In the genomic region with DNA sequence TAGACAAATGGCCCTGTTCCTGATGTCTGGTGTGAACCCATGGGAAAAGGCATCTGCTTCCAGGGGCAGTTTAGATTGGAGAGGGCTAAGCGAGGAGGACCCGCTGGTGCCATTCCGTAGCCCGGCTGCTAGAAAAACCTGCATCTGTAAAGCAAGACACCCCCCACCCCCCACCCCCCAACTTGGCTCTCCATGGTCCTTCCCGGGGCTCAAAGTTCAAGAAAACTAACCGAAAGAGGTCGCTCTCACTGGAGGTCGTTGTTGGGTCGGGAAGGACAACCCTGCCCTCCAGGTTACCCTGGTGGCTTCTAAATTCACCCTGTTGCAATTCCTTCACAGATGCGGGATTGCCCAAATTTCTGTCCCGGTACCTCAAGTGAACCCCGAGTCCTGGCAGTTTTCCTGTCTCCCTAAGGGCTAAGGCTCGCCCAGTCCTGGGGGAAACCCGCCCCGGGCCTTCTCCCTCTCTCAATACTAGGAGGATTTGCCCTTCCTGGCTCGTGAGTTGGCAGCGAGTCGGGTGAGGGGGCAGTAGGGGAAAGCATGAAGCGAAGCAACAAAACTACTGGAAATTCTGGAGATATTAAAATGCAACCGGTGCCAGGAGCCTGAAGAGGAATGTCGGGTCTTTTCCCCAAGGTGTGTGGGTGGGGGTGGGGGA, we compare ENCODE assay signal across 8 mouse cellular contexts. TPM values are rescaled to one million over a fixed set of nuclear protein-coding genes. Genes with fewer than 3 reads are reported as not detected.
A peak's percentile ranks its signal among the peaks of the same experiment; 100 is the strongest.
DNase-seq lines count a peak whose midpoint lies in the region; ATAC-seq lines count a peak whose summit lies in the region.

A gene (plus strand): TSS at position 531 of the 661 bp plus-strand sequence.

- peak within 1 kb of the TSS; percentile 90 for H3K9ac ChIP-seq in heart, embryonic 13.5 days
- peak within 1 kb of the TSS; percentile 70 for H3K9ac ChIP-seq in kidney, embryonic 16.5 days (replicated peaks; ENCODE audit: low read length)
- no peak within 1 kb of the TSS for H3K9ac ChIP-seq in liver, embryonic 16.5 days (ENCODE audit: low read depth, low read length)

- H3K27ac ChIP-seq in embryonic facial prominence, embryonic 10.5 days (replicated peaks), result peak within 1 kb of the TSS; percentile 65
- H3K27ac ChIP-seq in heart, embryonic 13.5 days (replicated peaks), result peak within 1 kb of the TSS; percentile 71
- peak within 1 kb of the TSS; percentile 40; the same call in 1 of the 2 replicates for H3K27ac ChIP-seq in kidney, embryonic 16.5 days (ENCODE audit: low read length)
- no peak within 1 kb of the TSS for H3K27ac ChIP-seq in liver, embryonic 16.5 days (ENCODE audit: low read length)

- H3K4me3 ChIP-seq in embryonic facial prominence, embryonic 10.5 days, result peak within 1 kb of the TSS; percentile 63
- peak within 1 kb of the TSS; percentile 62 for H3K4me3 ChIP-seq in heart, embryonic 13.5 days
- peak within 1 kb of the TSS; percentile 50 for H3K4me3 ChIP-seq in kidney, embryonic 16.5 days (ENCODE audit: low read length)
- H3K4me3 ChIP-seq in liver, embryonic 16.5 days (ENCODE audit: low read depth, low read length), result peak within 1 kb of the TSS; percentile 48

- H3K27me3 ChIP-seq in embryonic facial prominence, embryonic 10.5 days (replicated peaks; ENCODE audit: low read depth, poor library complexity, severe bottlenecking), result peaks cover 92% of the 10 kb centered on the region
- H3K27me3 ChIP-seq in heart, embryonic 13.5 days (replicated peaks), result peaks cover 53% of the 10 kb centered on the region
- peaks cover 57% of the 10 kb centered on the region for H3K27me3 ChIP-seq in kidney, embryonic 16.5 days (ENCODE audit: insufficient read depth, low read length)
- H3K27me3 ChIP-seq in liver, embryonic 16.5 days (ENCODE audit: control insufficient read depth, insufficient read depth, low read depth, low read length), result peaks cover 78% of the 10 kb centered on the region

- no peak for ATAC-seq in heart, embryonic 13.5 days (ENCODE audit: extremely low read depth, insufficient number of reproducible peaks, low FRiP score, low TSS enrichment)
- ATAC-seq in kidney, embryonic 16.5 days (ENCODE audit: low FRiP score, low TSS enrichment), result no peak
- no peak for ATAC-seq in liver, embryonic 16.5 days (ENCODE audit: low read depth)
- no peak for ATAC-seq in granulocyte monocyte progenitor cell, adult 5-6 weeks (replicated peaks; ENCODE audit: poor library complexity, severe bottlenecking)

- no peak for DNase-seq in gastrocnemius, adult 18-20 months (ENCODE audit: low spot score)
- no peak for DNase-seq in gastrocnemius, postnatal 4 days (ENCODE audit: low spot score in 2 of 2)
- peak; percentile 58 for DNase-seq in embryonic facial prominence, embryonic 10.5 days (ENCODE audit: low spot score)
- no peak for DNase-seq in thymus, postnatal 0 days (ENCODE audit: low spot score)

- peaks cover 78% of the 10 kb centered on the region for H3K4me1 ChIP-seq in embryonic facial prominence, embryonic 10.5 days
- H3K4me1 ChIP-seq in heart, embryonic 13.5 days, result peaks cover 66% of the 10 kb centered on the region
- peaks cover 42% of the 10 kb centered on the region for H3K4me1 ChIP-seq in kidney, embryonic 16.5 days (ENCODE audit: insufficient read depth, low read length)
- no peaks in the 10 kb centered on the region; the same call in 1 of the 2 replicates for H3K4me1 ChIP-seq in liver, embryonic 16.5 days (ENCODE audit: control insufficient read depth, low read depth, low read length)

- no peaks in the 10 kb centered on the region for H3K36me3 ChIP-seq in embryonic facial prominence, embryonic 10.5 days (replicated peaks)
- no peaks in the 10 kb centered on the region for H3K36me3 ChIP-seq in heart, embryonic 13.5 days
- no peaks in the 10 kb centered on the region for H3K36me3 ChIP-seq in kidney, embryonic 16.5 days (ENCODE audit: insufficient read depth, low read length)
- no peaks in the 10 kb centered on the region for H3K36me3 ChIP-seq in liver, embryonic 16.5 days (ENCODE audit: control insufficient read depth, insufficient read depth)

- WGBS in embryonic facial prominence, embryonic 10.5 days, result under 1% methylated on average over 21 of the region's 21 CpGs
- 4% methylated on average over 21 of the region's 21 CpGs for WGBS in heart, embryonic 13.5 days
- WGBS in kidney, embryonic 16.5 days, result 2% methylated on average over 21 of the region's 21 CpGs
- WGBS in liver, embryonic 16.5 days (ENCODE audit: insufficient replicate concordance), result 2% methylated on average over 21 of the region's 21 CpGs

- H3K9me3 ChIP-seq in embryonic facial prominence, embryonic 10.5 days, result no peaks in the 10 kb centered on the region
- no peaks in the 10 kb centered on the region for H3K9me3 ChIP-seq in heart, embryonic 13.5 days
- H3K9me3 ChIP-seq in kidney, embryonic 16.5 days (ENCODE audit: low read length), result no peaks in the 10 kb centered on the region
- no peaks in the 10 kb centered on the region for H3K9me3 ChIP-seq in liver, embryonic 16.5 days (replicated peaks; ENCODE audit: control insufficient read depth, low read length)

- H3K4me2 ChIP-seq in heart, embryonic 13.5 days, result peak within 1 kb of the TSS; percentile 93
- peak within 1 kb of the TSS; percentile 80 for H3K4me2 ChIP-seq in kidney, embryonic 16.5 days (replicated peaks; ENCODE audit: low read depth, low read length)
- H3K4me2 ChIP-seq in liver, embryonic 16.5 days (ENCODE audit: low read depth, low read length), result peak within 1 kb of the TSS; percentile 55

RNA-seq across cellular contexts. Expression of the gene that starts here (rescaled TPM):
- total RNA-seq in gastrocnemius, adult 18-20 months (2021), result 10 to 100 TPM; 19.7 to 34.8 TPM
- total RNA-seq in gastrocnemius, postnatal 4 days (2021), result 1 to 10 TPM; 9.1 to 9.3 TPM
- 1.1 and 2.5 TPM in 2 replicates for polyA plus RNA-seq in embryonic facial prominence, embryonic 10.5 days (2016; fragmentation: Nextera tagmentation; extraction: Ambion mirVana)
- 21.2 and 23.6 TPM in 2 replicates for polyA plus RNA-seq in heart, embryonic 13.5 days (2015; fragmentation: Nextera tagmentation; extraction: Ambion mirVana)
- 36.0 and 42.6 TPM in 2 replicates for polyA plus RNA-seq in kidney, embryonic 16.5 days (2015; fragmentation: Nextera tagmentation; extraction: Ambion mirVana)
- polyA plus RNA-seq in liver, embryonic 16.5 days (2015; fragmentation: Nextera tagmentation; extraction: Ambion mirVana), result 0.13 and 0.19 TPM in 2 replicates
- total RNA-seq in granulocyte monocyte progenitor cell, adult 5-6 weeks (2014; fragmentation: Nextera tagmentation), result not detected in 2 replicates
- not detected in 2 replicates for total RNA-seq in granulocyte monocyte progenitor cell, adult 5-6 weeks (2017)
- 0.33 and 0.39 TPM in 2 replicates for polyA plus RNA-seq in thymus, postnatal 0 days (2015; fragmentation: Nextera tagmentation; extraction: Ambion mirVana)

Comparison
In these comparisons a context has a peak if more than half of its experiments do, and no peak if none do; other contexts are left out.
1. RNA of the gene that starts here (total RNA-seq): 19.7 to 34.8 TPM in gastrocnemius, adult 18-20 months and 9.1 to 9.3 TPM in gastrocnemius, postnatal 4 days; not detected in granulocyte monocyte progenitor cell, adult 5-6 weeks; every median in the first group is over 10 times any median in the second.
2. Peak in every context shown above with its lines, with median percentiles within 50 percentile points of each other: H3K4me3 ChIP-seq and H3K4me2 ChIP-seq.